Mouse (Mus musculus) heart, embryonic 13.5 days (tissue): ENCODE data around the gene Mrs2. TPM values are rescaled to one million over a fixed set of nuclear protein-coding genes. Genes with fewer than 3 reads are reported as not detected.
A peak's percentile ranks its signal among the peaks of the same experiment; 100 is the strongest.

Experiments used
- ATAC-seq: fragments of 200-750 bp; cut with Nextera tagmentation; 2 replicates; pipeline ENCODE4 v1.8.0; 2017; ENCODE audit warnings: moderate TSS enrichment; ENCODE audit not compliant: insufficient number of reproducible peaks, low FRiP score, low TSS enrichment; ENCODE audit errors: extremely low read depth
- H3K27ac ChIP-seq: fragments of 300-500 bp; sonication (generic); replicated peaks from 2 replicates; pipeline ENCODE4 v1.5.1; 2015; ENCODE audit warnings: moderate library complexity, mild to moderate bottlenecking, inconsistent platforms
- H3K27me3 ChIP-seq: fragments of 300-500 bp; sonication (generic); replicated peaks from 2 replicates; pipeline ENCODE4 v1.6.1; 2015; ENCODE audit warnings: mild to moderate bottlenecking, inconsistent platforms
- H3K36me3 ChIP-seq: fragments of 300-500 bp; sonication (generic); 2 replicates; pipeline ENCODE4 v1.6.1; 2015; ENCODE audit warnings: mild to moderate bottlenecking, inconsistent platforms
- H3K4me1 ChIP-seq: fragments of 300-500 bp; sonication (generic); 2 replicates; pipeline ENCODE4 v1.6.1; 2015; ENCODE audit warnings: inconsistent platforms
- H3K4me2 ChIP-seq: fragments of 300-500 bp; sonication (generic); 2 replicates; pipeline ENCODE4 v1.6.1; 2015; ENCODE audit warnings: inconsistent platforms, mild to moderate bottlenecking, moderate library complexity
- H3K4me3 ChIP-seq: fragments of 300-500 bp; sonication (generic); 2 replicates; pipeline ENCODE4 v1.5.1; 2015; ENCODE audit warnings: moderate library complexity, mild to moderate bottlenecking, inconsistent platforms
- H3K9ac ChIP-seq: fragments of 300-500 bp; sonication (generic); 2 replicates; pipeline ENCODE4 v1.6.1; 2015; ENCODE audit warnings: inconsistent platforms, mild to moderate bottlenecking, moderate library complexity
- H3K9me3 ChIP-seq: fragments of 300-500 bp; sonication (generic); 2 replicates; pipeline ENCODE4 v1.6.1; 2016; ENCODE audit warnings: inconsistent platforms
- WGBS: fragments of 180-500 bp; shearing (Covaris S2); methylation state at CpG from one replicate; pipeline ENCODE4 v1.1.7; 2015; ENCODE audit warnings: mixed read lengths; 5-methylcytosine and 5-hydroxymethylcytosine counted together
- polyA plus RNA-seq: library from polyadenylated mRNA; unstranded; fragments of >200 nt; fragmentation: Nextera tagmentation; extraction: Ambion mirVana; gene quantifications from 2 replicates; pipeline ENCODE4 v1.2.1, GENCODE M21; 2015

The Mrs2 gene
- polyA plus RNA-seq, 1 experiment from 2014 or later: 14.9 TPM

DNA sequence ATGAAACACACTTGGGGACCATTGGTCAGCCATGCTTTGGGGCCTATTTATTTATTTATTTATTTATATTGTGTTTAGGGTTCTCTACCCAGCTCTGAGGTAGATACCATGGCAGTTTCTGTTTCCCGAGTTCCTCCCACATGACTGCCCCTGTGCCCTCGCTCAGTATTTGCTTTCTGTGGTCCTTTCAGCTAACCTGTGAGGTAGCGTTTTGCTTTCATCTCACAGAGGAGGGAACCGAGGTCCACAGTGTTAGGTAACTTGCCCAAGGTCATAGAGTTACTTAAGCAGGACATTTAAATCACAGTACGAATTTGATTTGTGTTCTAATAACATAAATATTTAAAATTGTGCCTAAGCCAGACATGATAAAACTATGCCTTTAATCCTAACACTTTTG lies 73.0 kb downstream of the Mrs2 start:
- no peak overlapping the region for H3K27ac ChIP-seq
- H3K4me2 ChIP-seq: no peak overlapping the region
- no peaks in the 10 kb centered on the region for H3K9me3 ChIP-seq
- no peak for ATAC-seq
- H3K4me3 ChIP-seq: no peak overlapping the region
- H3K9ac ChIP-seq: no peak overlapping the region
- H3K4me1 ChIP-seq: peaks cover 4% of the 10 kb centered on the region; the same call in 1 of the 2 replicates
- WGBS: 76% methylated on average over 5 of the region's 5 CpGs
- no peaks in the 10 kb centered on the region for H3K36me3 ChIP-seq
- H3K27me3 ChIP-seq: no peaks in the 10 kb centered on the region

GRCm38 (mm10) chr13:24945567-24945966 lies 74.6 kb downstream of the Mrs2 start:
- 35% methylated on average over 4 of the region's 4 CpGs for WGBS
- Histone ChIP-seq H3K4me1 (no peaks in the 10 kb centered on the region), H3K27ac (no peak overlapping the region), H3K36me3 (no peaks in the 10 kb centered on the region), H3K27me3 (no peaks in the 10 kb centered on the region), H3K4me3 (no peak overlapping the region), H3K4me2 (no peak overlapping the region), H3K9ac (no peak overlapping the region), H3K9me3 (no peaks in the 10 kb centered on the region)
- ATAC-seq: no peak

- 75% methylated on average over 8 of the region's 8 CpGs for WGBS
Observed at GRCm38 (mm10) chr13:24943303-24943702, 76.9 kb downstream of the Mrs2 start.

DNA sequence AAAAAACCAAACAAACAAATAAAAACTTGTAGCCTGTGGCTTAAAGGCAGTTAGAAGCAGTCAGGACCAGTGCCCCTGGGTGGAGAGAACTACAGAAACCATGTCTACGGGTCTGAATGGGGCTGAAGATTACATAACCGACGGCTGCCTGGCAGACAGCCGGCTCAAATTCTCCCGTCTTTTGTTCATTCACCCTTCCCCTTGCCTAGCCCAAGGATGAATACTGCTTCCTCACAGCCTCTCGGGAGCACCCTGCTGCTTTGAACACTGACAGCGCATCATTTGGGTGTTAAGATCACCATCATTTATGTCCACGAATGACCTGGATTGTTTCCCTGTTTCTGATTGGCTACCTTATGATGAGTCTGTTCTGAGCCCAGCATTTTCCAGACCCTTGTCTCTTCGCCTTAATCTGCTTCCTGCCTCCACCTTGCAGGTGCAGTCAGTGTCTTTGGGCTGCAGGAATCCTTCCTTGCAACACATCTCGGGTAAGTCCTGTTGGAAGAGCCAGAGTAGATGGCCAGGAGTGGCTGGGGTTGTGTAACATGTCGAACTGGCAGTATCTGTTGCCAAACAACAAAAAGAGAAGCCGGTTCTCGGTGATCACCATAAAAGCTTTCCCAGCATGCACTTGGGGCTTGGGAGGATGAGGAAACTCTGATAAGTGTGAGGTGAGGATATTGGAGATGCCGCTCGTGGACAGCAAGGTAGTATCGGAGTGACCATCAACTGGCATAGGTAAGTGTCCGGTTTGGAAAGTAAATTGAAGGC lies 77.5 kb downstream of the Mrs2 start, which contains the start of gene Gpld1:
Gene Gpld1, plus strand, starts transcription at position 641 of the 771 bp plus-strand sequence.
- WGBS: 60% methylated on average over 17 of the region's 17 CpGs

More at GRCm38 (mm10) chr13:24943303-24943702, 76.9 kb downstream of the Mrs2 start:
- Histone ChIP-seq H3K27me3 (no peaks in the 10 kb centered on the region), H3K9me3 (no peaks in the 10 kb centered on the region), H3K36me3 (no peaks in the 10 kb centered on the region), H3K4me1 (peaks cover 5% of the 10 kb centered on the region), H3K27ac (no peak overlapping the region), H3K4me2 (no peak overlapping the region), H3K4me3 (no peak overlapping the region), H3K9ac (no peak overlapping the region)
- no peak for ATAC-seq

DNA sequence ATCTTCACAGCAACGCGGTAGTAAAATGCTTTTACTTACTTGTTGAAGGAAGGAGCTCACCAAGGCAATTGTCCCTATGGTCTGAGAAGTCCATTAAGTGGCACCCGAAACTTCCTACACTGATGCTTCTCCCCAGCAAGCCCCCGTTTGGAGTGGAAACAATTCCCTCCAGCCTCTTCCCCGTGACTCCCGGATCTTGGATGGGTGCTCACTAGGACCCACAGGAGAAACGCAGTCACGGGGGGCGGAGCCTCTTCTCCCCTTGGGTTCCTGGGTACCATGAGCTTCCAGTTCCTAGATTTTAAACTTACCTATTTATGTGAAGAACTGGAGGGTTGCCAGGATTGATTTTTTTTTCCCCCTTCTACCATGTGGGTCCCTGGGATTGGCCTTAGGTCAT lies 80.7 kb downstream of the Mrs2 start:
- Histone ChIP-seq H3K36me3 (peaks cover 4% of the 10 kb centered on the region), H3K27me3 (no peaks in the 10 kb centered on the region), H3K9ac (no peak overlapping the region), H3K9me3 (no peaks in the 10 kb centered on the region), H3K4me1 (peaks cover 18% of the 10 kb centered on the region), H3K4me2 (no peak overlapping the region), H3K4me3 (no peak overlapping the region), H3K27ac (no peak overlapping the region)
- 80% methylated on average over 9 of the region's 9 CpGs for WGBS
- no peak for ATAC-seq

More for the DNA sequence above, 77.5 kb downstream of the Mrs2 start, which contains the start of gene Gpld1:
- no peaks in the 10 kb centered on the region for H3K9me3 ChIP-seq
- H3K4me1 ChIP-seq: peaks cover 11% of the 10 kb centered on the region
- no peak within 1 kb of the TSS for H3K27ac ChIP-seq
- no peaks in the 10 kb centered on the region for H3K36me3 ChIP-seq
- no peak within 1 kb of the TSS for H3K4me2 ChIP-seq
- no peaks in the 10 kb centered on the region for H3K27me3 ChIP-seq
- H3K4me3 ChIP-seq: no peak within 1 kb of the TSS
- H3K9ac ChIP-seq: no peak within 1 kb of the TSS
- no peak for ATAC-seq

GRCm38 (mm10) chr13:24938683-24939082 lies 81.5 kb downstream of the Mrs2 start:
- H3K27ac ChIP-seq: no peak overlapping the region
- peaks cover 18% of the 10 kb centered on the region for H3K4me1 ChIP-seq
- 13% methylated on average over 9 of the region's 9 CpGs for WGBS
- no peaks in the 10 kb centered on the region for H3K27me3 ChIP-seq
- no peak overlapping the region for H3K9ac ChIP-seq
- peaks cover 7% of the 10 kb centered on the region for H3K36me3 ChIP-seq
- H3K9me3 ChIP-seq: no peaks in the 10 kb centered on the region
- peak overlapping the region; percentile 24; the same call in 1 of the 2 replicates for H3K4me2 ChIP-seq
- H3K4me3 ChIP-seq: no peak overlapping the region
- no peak for ATAC-seq

DNA sequence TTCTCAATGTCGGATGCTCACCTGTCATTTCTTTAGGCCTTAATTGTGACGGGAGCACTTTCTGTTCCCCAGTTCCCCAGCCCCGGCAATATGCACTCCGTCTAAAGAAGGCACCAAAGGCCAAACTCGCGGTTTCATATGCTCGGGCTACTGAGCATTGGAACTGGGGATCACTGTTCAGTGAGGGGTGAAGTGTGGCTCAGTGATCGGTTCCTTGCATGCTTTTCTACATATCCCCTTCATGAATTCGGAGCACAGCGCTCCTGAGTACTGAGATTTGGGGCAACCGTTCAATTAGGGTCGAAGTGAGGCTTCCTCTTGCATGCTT lies 82.4 kb downstream of the Mrs2 start:
- Histone ChIP-seq H3K4me1 (peaks cover 18% of the 10 kb centered on the region), H3K27me3 (no peaks in the 10 kb centered on the region), H3K27ac (peak overlapping the region; percentile 77; the same call in 1 of the 2 replicates), H3K36me3 (peaks cover 7% of the 10 kb centered on the region), H3K9me3 (no peaks in the 10 kb centered on the region), H3K4me3 (peak overlapping the region; percentile 94), H3K9ac (peak overlapping the region; percentile 95), H3K4me2 (peak overlapping the region; percentile 82)
- ATAC-seq: no peak
- WGBS: 16% methylated on average over 12 of the region's 12 CpGs

Other genes starting within 250 kb of the Mrs2 start
- gene BC005537, start 218.7 kb downstream of the Mrs2 start, polyA plus RNA-seq: 8.5 and 10.5 TPM in 2 replicates
- gene Acot13, start 188.8 kb downstream of the Mrs2 start, polyA plus RNA-seq: 210 and 242 TPM in 2 replicates
- gene Tdp2, start 188.7 kb downstream of the Mrs2 start, polyA plus RNA-seq: 30.4 and 34.0 TPM in 2 replicates
- gene D130043K22Rik, start 175.2 kb downstream of the Mrs2 start, polyA plus RNA-seq: 0.05 and 0.20 TPM in 2 replicates
- 10.6 and 10.7 TPM in 2 replicates for gene Aldh5a1, start 82.7 kb downstream of the Mrs2 start, polyA plus RNA-seq
- 0.24 and 0.33 TPM in 2 replicates for gene Gpld1, start 77.2 kb downstream of the Mrs2 start, polyA plus RNA-seq
- 0.82 and 0.94 TPM in 2 replicates for gene Dcdc2a, start 35.6 kb upstream of the Mrs2 start, polyA plus RNA-seq